Mouse (Mus musculus) forebrain, embryonic 12.5 days (tissue): ENCODE data around the gene Dnah10. TPM values are rescaled to one million over a fixed set of nuclear protein-coding genes. Genes with fewer than 3 reads are reported as not detected.
A peak's percentile ranks its signal among the peaks of the same experiment; 100 is the strongest.

Experiments
- ATAC-seq: fragments of 200-750 bp; cut with Nextera tagmentation; 2 replicates; pipeline ENCODE4 v1.8.0; 2017; ENCODE audit warnings: moderate TSS enrichment; ENCODE audit not compliant: low FRiP score
- H3K27ac ChIP-seq: fragments of 300-500 bp; sonication (generic); 2 replicates; pipeline ENCODE4 v1.5.1; 2016; ENCODE audit warnings: mild to moderate bottlenecking
- H3K27me3 ChIP-seq: fragments of 300-500 bp; sonication (generic); 2 replicates; pipeline ENCODE4 v1.6.1; 2016; ENCODE audit warnings: mild to moderate bottlenecking
- H3K36me3 ChIP-seq: fragments of 300-500 bp; sonication (generic); replicated peaks from 2 replicates; pipeline ENCODE4 v1.6.1; 2016; ENCODE audit warnings: mild to moderate bottlenecking
- H3K4me1 ChIP-seq: fragments of 300-500 bp; sonication (generic); 2 replicates; pipeline ENCODE4 v1.6.1; 2016
- H3K4me2 ChIP-seq: fragments of 300-500 bp; sonication (generic); 2 replicates; pipeline ENCODE4 v1.6.1; 2016; ENCODE audit warnings: mild to moderate bottlenecking, moderate library complexity
- H3K4me3 ChIP-seq: fragments of 300-500 bp; sonication (generic); replicated peaks from 2 replicates; pipeline ENCODE4 v1.5.1; 2016; ENCODE audit warnings: mild to moderate bottlenecking
- H3K9ac ChIP-seq: fragments of 300-500 bp; sonication (generic); 2 replicates; pipeline ENCODE4 v1.6.1; 2016; ENCODE audit warnings: mild to moderate bottlenecking
- H3K9me3 ChIP-seq: fragments of 300-500 bp; sonication (generic); 2 replicates; pipeline ENCODE4 v1.6.1; 2016
- WGBS: fragments of 180-500 bp; shearing (Covaris S2); methylation state at CpG from one replicate; pipeline ENCODE4 v1.1.7; 2016; 5-methylcytosine and 5-hydroxymethylcytosine counted together
- polyA plus RNA-seq: library from polyadenylated mRNA; unstranded; fragments of >200 nt; fragmentation: Nextera tagmentation; extraction: Ambion mirVana; gene quantifications from 2 replicates; pipeline ENCODE4 v1.2.1, GENCODE M21; 2016

Gene Dnah10
- polyA plus RNA-seq = 0.11 and 0.37 TPM in 2 replicates

- H3K27me3 ChIP-seq = no peaks in the 10 kb centered on the region
- H3K27ac ChIP-seq = no peak within 1 kb of the TSS
- peaks cover 8% of the 10 kb centered on the region for H3K4me1 ChIP-seq
- 8% methylated on average over 29 of the region's 29 CpGs for WGBS
- H3K36me3 ChIP-seq = peaks cover 40% of the 10 kb centered on the region
- H3K4me3 ChIP-seq = no peak within 1 kb of the TSS
- peak within 1 kb of the TSS; percentile 25 for H3K4me2 ChIP-seq
- H3K9me3 ChIP-seq = no peaks in the 10 kb centered on the region
- 0 out of 2 replicates have a peak, but pooled peaks have one; percentile 58 for ATAC-seq
- H3K9ac ChIP-seq = no peak within 1 kb of the TSS
These were observed at the start of gene Dnah10 for GRCm38 (mm10) chr5:124724997-124725396. Gene Dnah10, plus strand, starts transcription at chr5:124725085.

DNA sequence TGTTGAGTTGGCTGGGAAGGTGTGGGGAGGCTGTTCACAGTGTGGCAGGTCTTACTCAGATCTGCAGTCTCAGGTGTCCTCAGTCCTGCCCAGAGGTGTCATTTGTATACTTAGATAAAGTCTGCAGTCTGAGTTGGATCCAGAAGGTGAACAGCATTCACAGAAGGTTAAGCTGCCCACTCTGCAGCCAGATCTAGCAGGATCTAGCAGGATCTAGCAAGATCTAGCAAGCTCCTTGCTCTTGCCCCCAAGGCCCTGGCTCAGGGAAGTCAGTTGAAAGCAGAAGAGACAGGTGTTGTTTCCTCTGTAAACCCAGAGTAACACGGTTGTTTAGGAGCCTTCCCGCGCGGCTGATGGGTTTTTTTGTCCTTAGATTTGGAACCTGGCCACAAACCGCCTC is 11.1 kb upstream of the Dnah10 start:
- Histone ChIP-seq H3K9me3 (no peaks in the 10 kb centered on the region), H3K9ac (no peak overlapping the region), H3K4me1 (no peaks in the 10 kb centered on the region), H3K4me2 (no peak overlapping the region), H3K4me3 (no peak overlapping the region), H3K27ac (no peak overlapping the region), H3K27me3 (no peaks in the 10 kb centered on the region), H3K36me3 (peaks cover 73% of the 10 kb centered on the region)
- ATAC-seq = no peak
- 96% methylated on average over 5 of the region's 5 CpGs for WGBS

GRCm38 (mm10) chr5:124715135-124715534 is 9.8 kb upstream of the Dnah10 start:
- no peak overlapping the region for H3K27ac ChIP-seq
- H3K4me2 ChIP-seq = no peak overlapping the region
- no peaks in the 10 kb centered on the region for H3K27me3 ChIP-seq
- peaks cover 87% of the 10 kb centered on the region for H3K36me3 ChIP-seq
- no peak overlapping the region for H3K4me3 ChIP-seq
- ATAC-seq = no peak
- H3K9ac ChIP-seq = no peak overlapping the region
- no peaks in the 10 kb centered on the region for H3K9me3 ChIP-seq
- WGBS = 91% methylated on average over 8 of the region's 8 CpGs
- no peaks in the 10 kb centered on the region for H3K4me1 ChIP-seq

- Histone ChIP-seq H3K27me3 (no peaks in the 10 kb centered on the region), H3K27ac (no peak overlapping the region), H3K9ac (no peak overlapping the region), H3K4me1 (no peaks in the 10 kb centered on the region), H3K9me3 (no peaks in the 10 kb centered on the region), H3K36me3 (peaks cover 87% of the 10 kb centered on the region), H3K4me3 (no peak overlapping the region), H3K4me2 (no peak overlapping the region)
- 95% methylated on average over 11 of the region's 11 CpGs for WGBS
- ATAC-seq = no peak
These were observed 6.9 kb upstream of the Dnah10 start for GRCm38 (mm10) chr5:124717969-124718368.

- Histone ChIP-seq H3K36me3 (peaks cover 87% of the 10 kb centered on the region), H3K9me3 (no peaks in the 10 kb centered on the region), H3K4me1 (no peaks in the 10 kb centered on the region), H3K27me3 (no peaks in the 10 kb centered on the region), H3K4me3 (no peak overlapping the region), H3K27ac (no peak overlapping the region), H3K9ac (no peak overlapping the region), H3K4me2 (no peak overlapping the region)
- 93% methylated on average over 7 of the region's 7 CpGs for WGBS
- no peak for ATAC-seq
These were observed 6.5 kb upstream of the Dnah10 start for GRCm38 (mm10) chr5:124718396-124718795.

DNA sequence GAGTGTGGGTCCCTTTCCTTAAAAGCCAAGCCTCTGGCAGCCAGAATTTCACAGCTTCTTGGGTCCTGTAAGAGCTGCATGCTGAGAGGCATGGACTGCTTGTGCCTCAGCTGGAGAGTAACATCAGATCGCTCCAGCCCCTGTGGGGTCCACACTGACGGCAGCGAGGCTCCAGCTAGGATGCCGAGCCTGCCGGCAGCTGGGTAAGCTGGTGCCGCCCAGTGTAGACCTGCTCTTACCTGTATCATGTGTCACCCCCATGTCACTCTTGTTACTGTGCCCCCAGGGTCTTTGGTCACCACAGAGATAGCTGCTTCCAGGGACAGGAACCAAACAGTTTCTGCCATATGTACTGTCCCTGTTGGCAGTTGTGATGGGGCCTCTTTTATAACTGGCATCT is 1.8 kb upstream of the Dnah10 start:
- H3K4me2 ChIP-seq = no peak overlapping the region
- H3K36me3 ChIP-seq = peaks cover 58% of the 10 kb centered on the region
- no peak overlapping the region for H3K27ac ChIP-seq
- H3K9me3 ChIP-seq = no peaks in the 10 kb centered on the region
- no peak overlapping the region for H3K9ac ChIP-seq
- ATAC-seq = no peak
- no peaks in the 10 kb centered on the region for H3K27me3 ChIP-seq
- no peak overlapping the region for H3K4me3 ChIP-seq
- H3K4me1 ChIP-seq = peaks cover 8% of the 10 kb centered on the region
- WGBS = 93% methylated on average over 6 of the region's 6 CpGs

- ATAC-seq = no peak
- 17% methylated on average over 21 of the region's 21 CpGs for WGBS
These were observed 4.8 kb downstream of the Dnah10 start for GRCm38 (mm10) chr5:124729662-124730206.

DNA sequence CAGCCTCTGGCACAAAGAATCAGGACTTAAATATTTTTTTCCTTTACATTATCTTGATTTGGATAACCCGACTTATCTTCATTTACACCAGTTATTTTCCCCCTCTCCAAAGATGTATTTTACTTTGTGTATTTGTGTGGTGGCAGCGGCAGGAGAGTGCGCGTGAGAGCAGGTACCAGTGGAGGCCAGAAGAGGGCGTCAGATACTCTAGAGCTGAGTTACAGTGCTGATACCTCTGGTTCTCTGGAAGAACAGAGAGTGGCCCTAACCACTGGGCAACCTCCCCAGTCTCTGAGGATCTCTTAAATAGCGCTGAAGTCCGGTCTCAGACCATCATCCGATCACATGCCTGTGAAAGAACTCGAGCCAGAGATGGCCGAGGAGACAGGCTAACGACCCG is 9.1 kb downstream of the Dnah10 start:
- 87% methylated on average over 12 of the region's 12 CpGs for WGBS
- H3K4me3 ChIP-seq = no peak overlapping the region

More at GRCm38 (mm10) chr5:124729662-124730206, 4.8 kb downstream of the Dnah10 start:
- Histone ChIP-seq H3K9ac (no peak overlapping the region), H3K9me3 (no peaks in the 10 kb centered on the region), H3K4me2 (peak overlapping the region; percentile 49), H3K4me1 (peaks cover 5% of the 10 kb centered on the region), H3K27ac (no peak overlapping the region), H3K36me3 (no peaks in the 10 kb centered on the region), H3K27me3 (no peaks in the 10 kb centered on the region), H3K4me3 (peak overlapping the region; percentile 22)

DNA sequence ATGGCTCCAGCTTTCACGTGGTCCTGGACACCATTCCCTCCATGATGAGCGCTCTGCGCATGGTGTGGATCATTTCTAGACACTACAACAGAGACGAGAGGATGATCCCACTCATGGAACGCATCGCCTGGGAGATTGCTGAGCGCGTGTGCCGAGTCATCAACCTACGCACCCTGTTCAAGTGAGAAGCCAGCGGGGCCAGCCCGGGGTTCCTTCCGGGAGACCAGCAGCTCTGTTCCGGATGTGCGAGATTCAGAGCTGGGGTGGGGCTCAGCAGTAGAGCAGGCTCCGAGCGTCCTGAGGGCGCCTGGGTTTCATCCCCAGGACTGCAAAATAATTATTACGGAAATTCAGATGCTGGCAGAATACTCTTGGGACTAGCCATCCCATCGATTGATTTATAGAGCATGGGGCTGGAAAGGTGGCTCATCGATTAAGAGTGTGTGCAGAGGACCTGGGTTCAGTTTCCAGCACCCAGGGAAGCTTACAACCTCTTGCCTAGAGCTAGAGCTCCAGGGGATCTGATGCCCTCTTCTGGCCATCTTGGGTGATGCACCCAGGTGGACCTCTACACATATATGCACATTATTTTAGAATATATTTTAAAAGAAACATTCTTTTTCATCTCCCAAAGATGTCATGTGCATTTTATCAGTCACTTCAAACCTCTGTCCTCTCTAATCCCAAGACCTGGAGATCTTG is 17.2 kb downstream of the Dnah10 start:
- WGBS = 95% methylated on average over 21 of the region's 21 CpGs
- no peaks in the 10 kb centered on the region for H3K4me1 ChIP-seq
- H3K27me3 ChIP-seq = no peaks in the 10 kb centered on the region
- no peak overlapping the region for H3K9ac ChIP-seq
- H3K4me2 ChIP-seq = no peak overlapping the region
- H3K4me3 ChIP-seq = no peak overlapping the region
- no peaks in the 10 kb centered on the region for H3K36me3 ChIP-seq
- no peak for ATAC-seq
- no peak overlapping the region for H3K27ac ChIP-seq
- peaks cover 6% of the 10 kb centered on the region; the same call in 1 of the 2 replicates for H3K9me3 ChIP-seq

More for the DNA sequence above, 9.1 kb downstream of the Dnah10 start:
- Histone ChIP-seq H3K36me3 (no peaks in the 10 kb centered on the region), H3K9me3 (no peaks in the 10 kb centered on the region), H3K9ac (no peak overlapping the region), H3K4me1 (no peaks in the 10 kb centered on the region), H3K4me2 (no peak overlapping the region), H3K27me3 (no peaks in the 10 kb centered on the region), H3K27ac (no peak overlapping the region)
- no peak for ATAC-seq

- Histone ChIP-seq H3K27me3 (no peaks in the 10 kb centered on the region), H3K9me3 (peaks cover 6% of the 10 kb centered on the region; the same call in 1 of the 2 replicates), H3K4me3 (no peak overlapping the region), H3K36me3 (no peaks in the 10 kb centered on the region), H3K9ac (no peak overlapping the region), H3K27ac (no peak overlapping the region), H3K4me2 (no peak overlapping the region), H3K4me1 (no peaks in the 10 kb centered on the region)
- ATAC-seq = no peak
- 84% methylated on average over 3 of the region's 3 CpGs for WGBS
These were observed 19.0 kb downstream of the Dnah10 start for GRCm38 (mm10) chr5:124743841-124744240.

DNA sequence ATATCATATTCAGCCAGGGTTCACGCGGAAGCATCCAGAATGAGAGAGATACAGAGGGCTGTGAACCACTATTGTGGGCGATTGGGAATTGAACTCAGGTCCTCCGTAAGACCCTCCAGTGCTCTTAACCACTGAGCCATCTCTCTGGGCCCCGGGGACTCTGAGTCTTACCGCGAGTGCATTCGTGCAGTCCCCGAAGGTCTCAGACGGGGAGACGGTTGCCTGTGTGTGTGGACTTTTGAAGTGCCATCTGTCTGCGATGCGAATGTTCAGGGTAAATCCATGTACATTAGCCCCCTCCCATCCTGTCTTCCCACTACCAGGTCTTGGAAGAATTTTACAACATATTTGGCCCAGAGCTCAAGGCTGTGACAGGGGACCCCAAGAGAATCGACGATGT is 21.3 kb downstream of the Dnah10 start:
- WGBS = 92% methylated on average over 15 of the region's 15 CpGs
- no peak overlapping the region for H3K27ac ChIP-seq
- no peak overlapping the region for H3K4me3 ChIP-seq
- H3K9ac ChIP-seq = no peak overlapping the region
- ATAC-seq = no peak
- H3K4me2 ChIP-seq = no peak overlapping the region
- peaks cover 1% of the 10 kb centered on the region; the same call in 1 of the 2 replicates for H3K9me3 ChIP-seq
- H3K36me3 ChIP-seq = no peaks in the 10 kb centered on the region
- no peaks in the 10 kb centered on the region for H3K27me3 ChIP-seq
- no peaks in the 10 kb centered on the region for H3K4me1 ChIP-seq

- no peak overlapping the region for H3K27ac ChIP-seq
- H3K9ac ChIP-seq = no peak overlapping the region
- no peaks in the 10 kb centered on the region for H3K27me3 ChIP-seq
- 88% methylated on average over 18 of the region's 18 CpGs for WGBS
- ATAC-seq = no peak
- H3K9me3 ChIP-seq = no peaks in the 10 kb centered on the region
- no peaks in the 10 kb centered on the region for H3K4me1 ChIP-seq
- H3K4me2 ChIP-seq = no peak overlapping the region
- no peak overlapping the region for H3K4me3 ChIP-seq
- H3K36me3 ChIP-seq = no peaks in the 10 kb centered on the region
These were observed 23.4 kb downstream of the Dnah10 start for GRCm38 (mm10) chr5:124748296-124748695.

DNA sequence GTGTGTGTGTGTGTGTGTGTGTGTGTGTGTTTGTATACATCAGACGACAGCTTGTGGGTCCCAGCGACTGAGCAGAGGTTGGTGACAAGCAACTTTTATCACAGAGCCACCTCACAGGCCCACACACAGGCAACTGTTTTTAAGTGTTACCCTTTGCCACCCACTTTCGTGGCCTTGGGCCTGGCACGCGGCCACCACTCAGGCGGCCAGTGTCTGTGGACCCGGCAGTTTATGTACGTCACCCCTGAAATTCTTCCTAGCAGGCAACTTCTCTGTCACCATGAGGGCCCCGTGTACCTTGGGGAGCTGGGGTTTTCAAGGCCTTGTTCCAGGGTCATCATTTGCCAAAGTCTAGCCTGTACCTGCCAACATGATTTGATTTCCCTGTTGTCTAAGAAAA is 26.8 kb downstream of the Dnah10 start:
- no peak for ATAC-seq
- Histone ChIP-seq H3K4me1 (no peaks in the 10 kb centered on the region), H3K36me3 (no peaks in the 10 kb centered on the region), H3K9me3 (no peaks in the 10 kb centered on the region), H3K27me3 (no peaks in the 10 kb centered on the region), H3K27ac (no peak overlapping the region), H3K4me3 (no peak overlapping the region), H3K9ac (no peak overlapping the region), H3K4me2 (no peak overlapping the region)
- WGBS = 84% methylated on average over 9 of the region's 9 CpGs
